Mouse (Mus musculus) layer of hippocampus, adult 9-10 months (tissue): ENCODE data around the gene Gm49398.

Experiments used
- DNase-seq: peaks from one replicate; pipeline ENCODE4 v3.0.0; 2022; ENCODE audit warnings: low spot score

Gm49398 gene

DNA sequence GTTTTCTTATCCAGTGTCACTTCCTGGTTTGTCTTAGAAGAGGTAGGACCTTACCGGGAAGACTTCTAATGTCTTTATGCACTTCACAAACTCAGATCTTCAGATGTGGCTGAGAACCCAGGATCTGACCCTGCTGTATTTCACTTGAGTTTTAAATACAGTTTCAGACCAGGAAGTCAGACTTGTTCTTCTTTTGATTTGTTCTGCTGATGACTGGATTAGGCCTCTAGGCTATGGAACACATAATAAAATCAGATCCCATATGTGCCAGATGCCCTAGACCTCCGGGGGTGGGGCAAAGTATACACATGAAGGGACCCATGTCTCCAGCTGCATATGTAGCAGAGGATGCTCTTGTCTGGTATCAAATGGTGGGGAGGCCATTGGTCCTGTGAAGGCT is at the start of gene Gm49398:
Gene Gm49398, minus strand, starts transcription at position 101 of the 400 bp plus-strand sequence.
- DNase-seq = no peak

DNA sequence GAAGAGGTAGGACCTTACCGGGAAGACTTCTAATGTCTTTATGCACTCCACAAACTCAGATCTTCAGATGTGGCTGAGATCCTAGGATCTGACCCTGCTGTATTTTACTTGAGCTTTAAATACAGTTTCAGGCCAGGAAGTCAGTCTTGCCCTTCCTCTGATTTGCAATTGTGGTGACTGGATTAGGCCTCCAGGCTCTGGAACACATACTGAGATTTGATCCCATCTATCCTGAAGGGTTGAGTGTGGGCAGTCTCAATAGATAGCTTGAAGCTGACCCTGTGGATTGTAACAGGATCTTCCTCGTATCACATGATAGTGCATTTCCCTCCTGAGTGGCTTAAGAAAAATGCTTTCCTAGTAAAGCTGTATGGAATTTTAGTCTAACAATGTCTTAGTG is 33.4 kb downstream of the Gm49398 start, which contains the start of gene Cts8:
Gene Cts8, minus strand, starts transcription at position 101 of the 400 bp plus-strand sequence.
- no peak for DNase-seq

DNA sequence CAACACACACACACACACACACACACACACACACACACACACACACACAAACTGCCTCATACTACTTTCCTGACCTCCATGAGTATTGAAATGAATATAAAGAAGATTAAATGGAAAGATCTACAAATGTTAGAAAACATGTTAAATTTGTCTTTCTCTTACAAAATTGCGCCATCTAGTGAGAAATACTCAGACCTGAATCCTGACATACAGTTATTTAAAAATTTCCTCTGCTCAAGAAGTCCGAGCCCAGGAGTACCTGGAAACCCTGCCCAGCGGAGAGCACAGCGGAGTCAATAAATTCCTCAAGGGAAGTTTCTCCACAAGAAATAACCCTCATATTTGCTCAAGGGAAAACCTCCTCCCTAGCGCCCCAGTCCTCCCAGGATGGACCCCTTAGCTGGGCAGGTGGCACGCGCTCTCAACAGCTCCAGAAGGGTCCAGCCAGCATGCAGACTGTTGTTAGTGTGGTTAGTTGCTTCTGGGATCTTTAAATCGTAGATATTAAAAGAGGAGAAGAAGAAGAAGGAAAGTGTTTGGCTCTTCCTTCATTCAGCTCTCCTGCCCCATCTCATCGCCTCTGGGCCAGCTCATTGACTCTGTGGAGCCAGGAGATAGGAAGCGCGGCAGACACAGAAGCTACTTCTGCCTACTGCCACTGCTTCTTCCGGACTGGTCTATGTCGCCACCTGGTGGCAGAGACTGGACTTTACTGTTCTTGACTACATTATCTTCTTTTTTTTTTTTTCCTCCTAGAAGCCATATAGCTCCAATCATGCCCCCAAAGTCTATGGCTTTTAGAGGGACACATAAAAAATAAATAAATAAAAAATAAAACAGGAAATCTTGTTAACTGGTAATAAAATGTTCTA is 47.3 kb downstream of the Gm49398 start:
- peak; percentile 10 for DNase-seq

DNA sequence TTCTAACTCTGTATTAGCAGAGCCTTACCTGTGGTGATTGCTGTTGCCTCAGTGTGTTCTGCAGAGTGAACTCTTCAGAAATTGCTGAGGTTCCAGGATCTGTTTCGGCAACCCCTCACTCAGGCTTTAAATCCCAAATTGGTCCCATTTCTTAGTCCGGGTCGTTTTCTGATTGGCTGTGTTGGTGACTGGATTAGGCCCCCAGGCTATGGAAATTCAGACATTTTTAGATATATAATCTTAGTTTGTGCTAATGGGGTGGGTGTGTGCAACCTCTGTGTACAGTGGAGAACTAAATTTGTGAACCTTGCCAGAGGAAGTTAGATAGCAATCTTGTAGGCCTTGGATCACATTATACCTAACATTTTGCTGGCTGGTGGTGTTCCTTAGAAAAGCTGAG is 85.3 kb downstream of the Gm49398 start, which contains the start of gene Cts6:
Gene Cts6, minus strand, starts transcription at position 101 of the 400 bp plus-strand sequence.
- DNase-seq = no peak
